8 mouse cellular contexts compared by ENCODE assay signal in genomic region chr11:54113352-54113751, GRCm38 (mm10). TPM values are rescaled to one million over a fixed set of nuclear protein-coding genes. Genes with fewer than 3 reads are reported as not detected.
DNase-seq lines count a peak whose midpoint lies in the region; ATAC-seq lines count a peak whose summit lies in the region.

No protein-coding gene starts in this region.

- peak overlapping the region; percentile 53 for H3K4me2 ChIP-seq in heart, embryonic 14.5 days (ENCODE audit: low read length)
- H3K4me2 ChIP-seq in liver, embryonic 15.5 days: peak overlapping the region; percentile 44

- peak; percentile 3; the same call in 1 of the 2 replicates for ATAC-seq in heart, embryonic 14.5 days (ENCODE audit: insufficient number of reproducible peaks, insufficient read depth, low FRiP score, low read depth)
- ATAC-seq in liver, embryonic 15.5 days (ENCODE audit: insufficient read depth): no peak
- ATAC-seq in cerebellum, adult (ENCODE audit: insufficient number of reproducible peaks, low FRiP score, low TSS enrichment): no peak

- peak overlapping the region; percentile 66 for H3K9ac ChIP-seq in heart, embryonic 14.5 days (ENCODE audit: low read length)
- no peak overlapping the region for H3K9ac ChIP-seq in liver, embryonic 15.5 days

- H3K4me3 ChIP-seq in heart, embryonic 14.5 days (ENCODE audit: control insufficient read depth in 1 of 2, insufficient read depth in 1 of 2, low read depth in 1 of 2, low read length in 2 of 2): peak overlapping the region; percentile 5 to 13; a peak in 3 of 4 replicates
- H3K4me3 ChIP-seq in liver, embryonic 15.5 days (replicated peaks): no peak overlapping the region

- H3K36me3 ChIP-seq in heart, embryonic 14.5 days (ENCODE audit: control insufficient read depth, insufficient read depth, low read length): peaks cover 42% of the 10 kb centered on the region
- no peaks in the 10 kb centered on the region for H3K36me3 ChIP-seq in liver, embryonic 15.5 days (replicated peaks)

- H3K4me1 ChIP-seq in heart, embryonic 14.5 days (ENCODE audit: control insufficient read depth in 2 of 2, insufficient read depth in 2 of 2, low read length in 2 of 2): peaks cover 44 to 71% of the 10 kb centered on the region in 2 experiments
- H3K4me1 ChIP-seq in liver, embryonic 15.5 days (replicated peaks): peaks cover 17% of the 10 kb centered on the region

- peak overlapping the region; percentile 84 to 92 for H3K27ac ChIP-seq in heart, embryonic 14.5 days (replicated peaks in 1 of 2; ENCODE audit: control insufficient read depth in 1 of 2, insufficient read depth in 1 of 2, low read depth in 2 of 2, low read length in 2 of 2)
- no peak overlapping the region for H3K27ac ChIP-seq in liver, embryonic 15.5 days (replicated peaks)

- intact Hi-C loops in left cerebral cortex, postnatal 4 days (cut with DNase I): no loop called here

- DNase-seq in gastrocnemius, postnatal 25 days: peak; percentile 56
- DNase-seq in gastrocnemius, postnatal 10 days: no peak
- DNase-seq in Muller cell, postnatal 12 days (ENCODE audit: inconsistent ontology term): peak; percentile 52
- DNase-seq in left cerebral cortex, postnatal 4 days: no peak
- no peak for DNase-seq in ovary, postnatal 36 days (ENCODE audit: low spot score)

- no peaks in the 10 kb centered on the region for H3K27me3 ChIP-seq in heart, embryonic 14.5 days (ENCODE audit: control insufficient read depth, insufficient read depth, low read length)
- H3K27me3 ChIP-seq in liver, embryonic 15.5 days: no peaks in the 10 kb centered on the region; the same call in 1 of the 2 replicates

- 8% methylated on average over 4 of the region's 4 CpGs for WGBS in heart, embryonic 14.5 days
- WGBS in liver, embryonic 15.5 days (ENCODE audit: insufficient replicate concordance): 25% methylated on average over 4 of the region's 4 CpGs

- no peaks in the 10 kb centered on the region for H3K9me3 ChIP-seq in heart, embryonic 14.5 days (ENCODE audit: control insufficient read depth, low read length)
- H3K9me3 ChIP-seq in liver, embryonic 15.5 days (replicated peaks): no peaks in the 10 kb centered on the region

RNA-seq across cellular contexts. Expression of gene P4ha2, which starts 13.5 kb away (rescaled TPM):
- total RNA-seq in gastrocnemius, postnatal 25 days (2021): 10 to 100 TPM; 25.6 to 32.3 TPM
- 10 to 100 TPM; 21.1 to 27.7 TPM for total RNA-seq in gastrocnemius, postnatal 10 days (2021)
- polyA plus RNA-seq in heart, embryonic 14.5 days (2014; fragmentation: Nextera tagmentation; extraction: Ambion mirVana): 40.3 and 40.6 TPM in 2 replicates
- polyA plus RNA-seq in liver, embryonic 15.5 days (2015; fragmentation: Nextera tagmentation; extraction: Ambion mirVana): 4.6 and 5.6 TPM in 2 replicates
- total RNA-seq in left cerebral cortex, postnatal 4 days (2021): 10 to 100 TPM; 14.4 to 15.7 TPM

RNA-seq across cellular contexts. Expression of gene Pdlim4, which starts 44.5 kb away (rescaled TPM):
- 1 to 10 TPM; 8.6 to 10.0 TPM for total RNA-seq in gastrocnemius, postnatal 25 days (2021)
- total RNA-seq in gastrocnemius, postnatal 10 days (2021): 10 to 100 TPM; 26.0 to 37.9 TPM
- polyA plus RNA-seq in heart, embryonic 14.5 days (2014; fragmentation: Nextera tagmentation; extraction: Ambion mirVana): 11.5 and 14.6 TPM in 2 replicates
- 3.9 and 4.0 TPM in 2 replicates for polyA plus RNA-seq in liver, embryonic 15.5 days (2015; fragmentation: Nextera tagmentation; extraction: Ambion mirVana)
- total RNA-seq in left cerebral cortex, postnatal 4 days (2021): 10 to 100 TPM; 11.9 to 13.5 TPM

Comparison
In these comparisons a context has a peak if more than half of its experiments do, and no peak if none do; other contexts are left out.
1. DNase-seq: peak in gastrocnemius, postnatal 25 days (single experiment) and Muller cell, postnatal 12 days (single experiment); none in gastrocnemius, postnatal 10 days (single experiment), left cerebral cortex, postnatal 4 days (single experiment) and ovary, postnatal 36 days (single experiment).